Mouse (Mus musculus) gastrocnemius, postnatal 36 days (tissue): Measurements from ENCODE around the gene Ttn. TPM values are rescaled to one million over a fixed set of nuclear protein-coding genes. Genes with fewer than 3 reads are reported as not detected.

ENCODE experiments used
- DNase-seq, 2 experiments: peaks; one replicate each; pipeline ENCODE4 v3.0.0; 2022
- intact Hi-C: fragments of 180-260 bp; cut with DNase I; formaldehyde crosslinking; loops from one replicate; pipeline ENCODE4 v1.15.1; 2025
- total RNA-seq, 2 experiments: library from RNA; stranded (reverse); gene quantifications; 2 replicates each; pipeline ENCODE4 v1.2.3; 2021

Ttn gene
- total RNA-seq, 2 experiments from 2014 or later: 5,564 to 7,487 TPM

GRCm38 (mm10) chr2:76672966-76673392 lies 309.4 kb downstream of the Ttn start, which contains the start of gene Fkbp7:
Fkbp7 (minus strand) TSS chr2:76673116.
- intact Hi-C loops: no loop called here
- peak; percentile 83 to 87 for DNase-seq

GRCm38 (mm10) chr2:76672134-76672745 lies 310.1 kb downstream of the Ttn start:
- intact Hi-C loops: no loop called here
- DNase-seq: no peak

GRCm38 (mm10) chr2:76671641-76672040 lies 310.7 kb downstream of the Ttn start:
- intact Hi-C loops: no loop called here
- DNase-seq: no peak

- DNase-seq: no peak
- intact Hi-C loops: no loop called here
Observed at GRCm38 (mm10) chr2:76667200-76667599, 315.1 kb downstream of the Ttn start.

- DNase-seq: no peak
- intact Hi-C loops: no loop called here
Observed at GRCm38 (mm10) chr2:76665531-76665930, 316.8 kb downstream of the Ttn start.

GRCm38 (mm10) chr2:76659419-76659818 lies 322.9 kb downstream of the Ttn start:
- intact Hi-C loops: no loop called here

GRCm38 (mm10) chr2:76658551-76658950 lies 323.8 kb downstream of the Ttn start:
- no peak for DNase-seq
- intact Hi-C loops: no loop called here

More at GRCm38 (mm10) chr2:76659419-76659818, 322.9 kb downstream of the Ttn start:
- no peak for DNase-seq

GRCm38 (mm10) chr2:76655982-76656381 lies 326.4 kb downstream of the Ttn start:
- intact Hi-C loops: no loop called here
- no peak for DNase-seq

GRCm38 (mm10) chr2:76655444-76655843 lies 326.9 kb downstream of the Ttn start:
- DNase-seq: no peak
- intact Hi-C loops: no loop called here

GRCm38 (mm10) chr2:76654646-76655045 lies 327.7 kb downstream of the Ttn start:
- intact Hi-C loops: no loop called here

More at GRCm38 (mm10) chr2:76654646-76655045, 327.7 kb downstream of the Ttn start:
- DNase-seq: no peak

Other genes starting within 250 kb of the Ttn start
- gene Ccdc141, start 188.1 kb upstream of the Ttn start, total RNA-seq: 10 to 100 TPM in 1 of 2 experiments, 1 to 10 TPM in 1; 7.6 to 11.3 TPM